Mouse (Mus musculus) cerebellum, adult 8-10 months (tissue): Measurements from ENCODE around the gene Slc38a6.

Experiments used
- DNase-seq: peaks from one replicate; pipeline ENCODE4 v3.0.0; 2022

The Slc38a6 gene

DNA sequence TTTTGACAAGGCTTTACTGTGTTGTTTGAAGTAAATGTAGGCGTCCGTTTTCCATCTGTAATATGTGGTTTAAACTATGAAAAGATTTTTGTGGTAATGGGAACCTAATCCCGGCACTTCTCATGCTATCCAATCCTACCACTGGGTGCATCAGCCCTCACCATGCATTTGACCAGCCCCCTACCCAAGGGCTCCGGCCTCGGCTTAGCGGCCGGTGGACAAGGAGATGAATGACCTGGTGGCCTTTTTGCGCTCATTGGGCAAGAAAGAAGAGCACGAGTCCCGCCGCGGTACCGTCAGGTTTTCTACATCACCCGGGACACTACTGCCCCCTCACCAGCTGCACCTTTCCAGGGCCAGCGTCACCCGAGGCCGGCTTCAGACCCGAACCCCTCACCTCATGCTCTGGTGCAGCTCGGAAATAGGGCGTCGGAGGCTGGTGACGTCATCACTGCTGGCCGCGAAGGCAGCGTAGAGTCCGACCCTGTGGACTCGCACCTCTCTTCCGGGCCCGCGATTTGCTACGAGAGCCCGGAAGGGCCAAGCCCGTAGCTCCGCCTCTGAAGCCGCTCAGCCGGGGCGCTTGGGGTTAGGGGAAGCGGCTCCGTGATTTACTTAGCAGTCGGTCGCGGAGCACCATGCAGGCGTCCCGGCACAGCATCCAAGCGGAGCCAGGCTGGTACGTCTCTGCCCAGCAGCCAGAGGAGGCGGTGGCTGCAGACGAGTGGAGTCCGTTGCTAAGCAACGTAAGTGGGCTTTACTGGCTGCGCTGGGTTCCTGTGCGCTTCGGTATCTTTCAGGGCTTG lies at the start of gene Slc38a6, which contains the start of gene Trmt5:
Gene Slc38a6 (plus strand): TSS at position 493 of the 806 bp plus-strand sequence.
Gene Trmt5 (minus strand): TSS at position 424 of the 806 bp plus-strand sequence.
- peak; percentile 87 for DNase-seq

DNA sequence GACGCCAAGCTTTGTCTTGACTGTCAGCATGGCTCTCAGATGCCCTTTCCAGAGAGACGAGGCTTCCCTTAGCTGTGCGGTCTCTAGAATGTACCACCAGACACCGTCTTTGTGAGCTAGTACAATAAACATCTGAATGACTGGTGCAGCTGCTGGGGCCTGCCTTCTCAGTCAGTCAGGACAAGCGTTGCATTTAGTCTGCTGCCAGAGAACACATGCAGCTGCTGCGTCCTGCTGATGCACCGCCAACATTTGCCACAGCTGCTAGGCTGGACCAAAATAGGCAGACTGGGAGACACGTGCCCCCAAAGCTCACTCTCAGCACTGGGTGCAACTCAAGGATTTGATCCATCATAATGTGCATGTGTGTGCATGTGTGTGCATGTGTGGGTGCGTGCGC lies 44.6 kb upstream of the Slc38a6 start:
- DNase-seq = no peak

DNA sequence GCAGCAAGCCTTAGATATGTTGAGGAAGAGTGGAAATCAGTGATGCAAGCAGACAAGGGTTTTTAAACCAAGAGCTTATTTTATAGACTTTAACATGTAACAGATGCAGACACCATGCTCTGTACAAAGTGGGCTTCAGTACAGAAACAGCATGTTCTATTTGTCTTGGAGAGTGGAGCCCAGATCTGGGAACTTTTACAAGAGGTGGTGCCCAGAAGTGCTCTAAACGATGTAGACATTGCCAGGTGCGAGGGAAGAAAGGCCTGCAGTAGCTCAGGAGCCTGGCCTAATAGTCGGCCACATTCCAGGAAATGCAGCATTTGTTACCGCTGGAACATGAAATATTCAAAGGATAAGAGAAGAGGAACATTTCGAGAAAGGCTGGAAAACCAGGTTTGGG lies 40.9 kb upstream of the Slc38a6 start:
- no peak for DNase-seq

DNA sequence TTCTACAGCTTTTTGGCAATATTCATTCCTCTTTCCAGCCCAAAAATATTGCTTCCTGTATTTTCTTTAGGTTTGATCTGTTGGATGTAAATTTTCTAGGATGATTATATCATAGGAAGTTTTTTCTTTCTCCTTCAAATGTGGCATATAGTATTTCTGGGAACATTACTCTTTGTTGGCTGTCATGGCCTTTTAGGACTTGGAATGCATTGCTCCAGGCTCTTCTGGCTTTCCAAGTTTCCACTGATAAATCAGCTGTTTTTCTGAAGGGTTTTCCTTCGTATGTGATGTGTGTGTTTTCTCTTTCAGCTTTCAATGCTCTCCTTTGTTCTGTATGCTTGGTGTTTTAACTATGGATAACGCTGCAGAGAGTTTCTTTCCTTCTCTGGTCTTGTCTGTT lies 31.6 kb upstream of the Slc38a6 start:
- DNase-seq = no peak

DNA sequence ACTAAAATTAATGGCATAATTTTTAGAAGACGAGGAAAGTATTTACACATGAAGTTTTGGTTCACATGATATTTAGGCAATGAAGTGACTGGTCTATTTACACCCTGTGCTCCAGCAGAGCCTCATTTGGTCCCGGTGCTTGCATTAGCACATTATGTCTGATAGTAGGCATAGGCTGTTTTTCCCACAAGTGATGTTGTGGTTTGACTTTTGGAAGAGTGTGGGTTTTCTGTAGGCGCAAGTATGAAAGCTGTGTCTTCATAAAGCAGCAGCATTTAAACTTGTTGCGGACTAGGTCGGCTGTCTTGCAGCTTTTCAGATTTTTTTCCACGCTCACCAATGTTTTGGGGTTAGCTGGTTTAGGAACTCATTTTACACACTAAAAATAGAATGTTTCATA lies 27.3 kb upstream of the Slc38a6 start:
- DNase-seq = no peak

DNA sequence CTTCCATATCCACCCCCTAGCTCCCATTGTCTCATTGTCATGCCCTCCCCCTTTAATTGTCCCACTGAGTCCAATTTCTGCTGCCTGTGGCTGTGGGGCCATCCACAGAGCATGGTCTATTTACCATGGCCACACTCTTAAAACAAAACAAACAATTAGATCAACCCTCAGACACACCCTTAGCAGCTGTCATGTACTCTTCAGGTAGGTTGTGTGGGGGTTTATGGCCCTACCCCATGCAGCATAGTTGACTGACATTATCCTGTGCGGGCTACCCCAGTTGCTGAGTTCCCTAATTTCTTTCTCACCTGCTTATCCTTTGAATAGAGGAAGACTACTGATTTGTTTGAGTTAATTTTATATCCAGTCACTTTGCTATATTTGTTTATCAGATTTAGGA lies 26.2 kb upstream of the Slc38a6 start:
- DNase-seq = no peak

DNA sequence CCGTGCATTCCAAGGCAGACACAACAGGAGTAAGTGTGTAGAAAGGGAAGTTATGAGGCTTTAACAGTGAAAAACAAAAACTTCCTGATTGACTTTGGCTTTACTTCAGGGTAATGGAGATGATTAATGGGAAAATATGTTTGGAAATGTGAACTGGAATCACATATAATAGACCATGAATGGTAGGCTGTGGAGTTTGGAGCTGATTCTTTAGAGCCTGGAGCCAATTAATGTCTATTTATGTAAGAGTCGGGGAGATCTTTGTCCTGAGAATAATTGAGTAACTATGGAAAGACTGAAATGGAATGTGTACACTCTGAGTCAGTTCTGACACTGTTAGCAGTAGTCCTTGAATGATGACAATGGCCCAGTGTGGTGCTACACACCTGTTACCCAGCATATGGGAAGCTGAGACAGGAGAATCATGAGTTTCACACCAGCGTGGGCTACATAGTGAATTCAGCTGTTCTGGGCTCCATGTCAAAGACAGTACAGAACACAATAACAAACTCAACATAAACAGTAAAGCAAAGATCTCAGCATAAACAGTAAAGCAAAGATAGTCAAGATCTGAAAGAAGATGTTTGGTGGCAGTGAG lies 21.1 kb upstream of the Slc38a6 start:
- DNase-seq = no peak

DNA sequence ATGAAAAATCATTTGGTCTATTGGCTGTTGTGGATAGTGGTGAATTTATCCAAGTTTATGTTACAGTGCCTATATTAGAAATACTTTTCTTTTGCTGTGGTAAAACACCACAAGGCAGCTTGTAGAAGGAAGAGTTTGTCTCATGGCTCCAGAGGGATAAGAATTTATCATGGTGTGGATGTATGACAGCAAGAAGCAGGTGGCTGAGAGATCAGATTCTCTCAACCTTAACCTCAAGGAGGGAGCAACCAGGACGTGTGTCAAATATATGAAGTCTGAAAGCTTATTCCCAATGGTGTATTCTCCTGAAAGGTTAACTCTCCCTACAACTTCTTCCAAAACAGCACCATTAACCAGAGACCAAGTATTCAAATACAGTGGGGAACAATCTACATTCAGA lies 20.0 kb upstream of the Slc38a6 start:
- no peak for DNase-seq

DNA sequence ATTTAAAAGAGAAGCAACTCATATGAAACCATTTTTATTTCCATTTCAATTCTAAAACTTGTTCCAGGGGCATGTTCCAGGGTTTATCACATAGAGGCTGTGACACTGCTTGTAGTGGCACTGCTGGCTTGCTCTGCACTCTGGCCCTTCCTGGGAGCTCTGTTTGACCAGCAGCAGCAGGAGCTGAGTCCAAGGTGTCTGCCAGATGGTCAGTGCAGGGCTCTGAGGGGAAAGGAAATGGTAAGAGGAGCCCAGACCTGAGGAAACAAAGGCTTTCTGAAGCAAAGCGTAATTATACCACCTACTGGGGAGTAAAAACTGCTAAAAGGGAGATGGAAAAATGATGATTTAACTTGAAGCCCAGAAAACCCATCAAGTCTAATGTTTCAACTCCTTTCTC lies 18.1 kb upstream of the Slc38a6 start:
- DNase-seq = peak; percentile 9

DNA sequence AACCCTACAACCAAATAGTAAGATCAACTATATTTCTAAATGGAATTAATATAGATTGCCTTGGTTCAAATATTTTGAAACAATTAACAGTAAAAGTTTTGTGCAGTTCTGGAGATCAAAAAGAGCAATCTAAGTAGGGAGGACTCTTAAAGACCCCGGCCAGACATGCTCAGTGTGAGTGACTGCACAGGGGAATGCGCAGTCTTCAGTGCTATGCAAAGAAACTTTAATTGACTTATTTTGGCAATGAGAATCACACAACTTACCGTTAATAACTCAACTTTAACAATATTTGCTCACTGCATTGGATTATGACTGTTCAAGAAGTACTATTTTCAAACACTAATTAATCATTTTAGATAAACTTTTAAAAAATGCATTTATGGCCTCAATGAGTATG lies 17.0 kb upstream of the Slc38a6 start:
- DNase-seq = no peak

DNA sequence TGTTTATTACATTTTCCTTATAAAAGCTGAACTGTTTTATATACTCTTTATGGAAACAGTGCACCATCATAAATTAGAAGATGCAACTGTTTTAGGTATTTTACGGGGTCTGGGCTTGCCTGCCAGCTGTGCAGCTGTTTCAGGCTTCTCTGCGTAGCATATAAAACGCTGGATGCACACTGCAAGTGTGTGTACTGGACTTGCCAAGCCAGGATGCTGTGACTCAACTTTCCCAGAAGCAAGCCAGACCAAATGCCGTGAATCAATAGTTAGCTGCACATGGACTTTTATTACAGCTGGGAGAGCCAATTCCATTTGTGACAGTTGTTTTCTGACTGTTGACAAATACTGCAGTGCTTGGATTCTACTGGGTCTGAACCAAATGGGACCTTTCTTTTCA lies 16.6 kb upstream of the Slc38a6 start:
- DNase-seq = no peak

DNA sequence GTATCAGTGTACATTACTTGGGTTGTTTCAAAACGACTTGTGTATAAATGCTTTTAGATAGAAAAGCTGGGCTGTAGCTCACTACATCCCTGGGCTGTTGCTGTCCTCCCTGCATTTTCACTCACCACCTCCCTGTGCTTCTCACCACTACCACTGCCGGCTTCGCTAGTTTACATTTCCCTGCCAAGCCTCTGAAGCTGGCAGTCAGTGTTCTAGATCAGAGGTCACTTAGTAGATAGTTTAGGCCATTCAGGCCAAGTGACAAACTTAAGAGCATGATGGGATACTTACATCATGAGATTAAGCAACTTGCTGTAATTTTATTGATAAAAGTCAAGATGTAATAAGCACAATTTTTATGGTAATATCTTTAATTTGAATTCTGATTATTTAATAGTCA lies 11.7 kb upstream of the Slc38a6 start:
- DNase-seq = no peak

DNA sequence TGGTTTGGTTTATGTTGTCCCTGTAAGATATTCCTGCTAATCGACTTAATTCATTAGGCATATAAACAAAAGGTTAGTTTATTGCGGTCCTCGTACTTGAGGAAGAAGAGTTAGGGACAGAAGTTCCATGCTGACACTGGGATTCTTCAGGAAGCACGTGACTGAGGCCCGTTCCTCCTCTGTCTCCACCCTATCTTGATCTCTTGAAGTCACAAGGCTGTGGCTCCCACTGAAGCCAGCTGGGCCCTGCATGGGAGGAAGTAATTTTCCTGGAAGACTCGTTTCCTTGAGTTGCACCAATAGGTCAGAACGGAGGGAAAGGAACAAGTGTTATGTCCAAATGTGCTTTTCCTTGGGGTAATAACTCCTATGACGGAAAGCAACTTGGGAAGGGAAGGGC lies 1.0 kb downstream of the Slc38a6 start:
- DNase-seq = no peak

DNA sequence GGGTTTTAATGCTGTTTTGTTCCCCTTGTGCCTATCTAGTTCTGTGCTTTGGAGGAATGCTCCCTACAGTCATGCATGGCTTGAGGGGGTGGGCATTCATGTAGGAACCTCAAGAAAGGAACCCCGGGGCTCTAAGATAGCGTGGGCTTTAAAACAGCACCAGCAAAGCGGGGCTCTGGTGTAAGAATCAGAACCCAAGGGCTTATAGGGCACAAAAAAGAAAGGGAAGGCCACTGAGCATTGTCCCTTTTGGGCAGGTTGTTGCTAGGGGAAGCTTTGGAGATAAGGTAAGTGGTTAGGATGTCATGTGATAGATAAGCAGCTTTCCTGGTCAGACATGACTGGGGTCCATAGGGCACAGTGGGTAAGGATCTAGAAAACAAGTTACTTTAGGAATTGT lies 2.0 kb downstream of the Slc38a6 start:
- DNase-seq = no peak

DNA sequence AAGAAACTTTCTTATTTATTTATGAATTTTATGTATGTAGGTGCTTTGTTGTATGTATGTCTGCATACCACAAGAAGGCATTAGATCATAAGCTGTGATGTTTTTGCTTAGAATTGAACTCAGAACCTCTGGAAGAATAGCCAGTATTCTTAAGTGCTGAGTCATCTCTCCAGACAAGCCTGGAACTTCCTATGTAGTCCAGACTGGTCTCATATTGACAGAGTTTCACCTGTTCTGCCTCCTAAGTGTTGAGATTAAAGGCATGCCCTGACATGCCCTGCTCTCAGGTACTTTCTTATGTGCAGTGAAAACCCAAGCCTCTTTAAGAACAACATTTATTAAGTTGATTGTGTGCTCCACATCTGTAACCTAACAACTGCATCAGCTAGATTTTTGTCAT lies 8.3 kb downstream of the Slc38a6 start:
- DNase-seq = no peak

DNA sequence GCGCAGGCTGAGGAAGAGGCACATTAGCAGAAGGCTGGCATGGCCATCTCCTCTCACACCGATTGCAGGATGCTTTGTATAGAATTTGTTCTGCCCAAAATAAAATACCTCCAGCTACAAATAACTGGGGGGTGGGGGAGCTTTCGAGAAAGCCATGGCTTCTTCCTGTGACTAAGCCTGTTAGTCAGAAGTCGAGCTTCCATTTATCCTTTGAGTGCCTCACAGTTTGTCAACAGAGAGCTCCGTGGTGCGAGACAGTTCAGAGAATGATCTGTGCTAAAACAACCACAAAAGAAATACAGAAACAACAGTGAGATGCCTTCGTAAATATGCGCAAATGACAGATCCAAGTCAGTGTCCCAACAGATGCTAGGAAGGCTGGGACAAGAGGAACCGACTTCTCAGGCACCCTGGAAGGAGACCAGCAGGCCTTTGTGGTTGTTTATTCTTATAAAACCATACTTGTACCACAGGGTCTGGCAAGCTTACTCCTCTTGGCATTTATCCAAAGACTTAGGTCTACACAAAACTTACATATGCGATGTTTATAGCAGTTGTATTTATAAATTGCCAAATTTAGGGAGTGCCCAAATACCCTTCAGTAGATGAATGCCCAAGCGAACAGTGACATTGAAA lies 9.0 kb downstream of the Slc38a6 start:
- DNase-seq = no peak

DNA sequence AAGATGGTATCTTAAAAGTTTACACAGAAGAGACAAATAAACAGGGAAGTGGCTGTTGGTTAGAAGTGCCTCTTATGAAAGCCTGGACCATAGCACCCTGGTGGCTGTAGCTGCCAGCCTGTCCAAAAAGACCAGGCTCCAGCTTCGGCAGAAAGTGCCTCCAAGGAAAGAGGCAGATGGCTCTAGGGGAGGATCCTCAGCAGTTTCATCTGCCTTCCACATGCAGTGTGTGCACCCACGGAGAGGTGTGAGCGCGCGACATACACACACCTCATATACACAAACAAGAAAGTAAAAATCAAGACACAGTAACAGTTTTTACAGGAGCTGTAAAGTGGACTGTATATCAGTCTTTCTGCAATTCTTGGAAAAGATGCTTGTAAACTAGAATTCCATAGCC lies 12.0 kb downstream of the Slc38a6 start:
- DNase-seq = no peak

DNA sequence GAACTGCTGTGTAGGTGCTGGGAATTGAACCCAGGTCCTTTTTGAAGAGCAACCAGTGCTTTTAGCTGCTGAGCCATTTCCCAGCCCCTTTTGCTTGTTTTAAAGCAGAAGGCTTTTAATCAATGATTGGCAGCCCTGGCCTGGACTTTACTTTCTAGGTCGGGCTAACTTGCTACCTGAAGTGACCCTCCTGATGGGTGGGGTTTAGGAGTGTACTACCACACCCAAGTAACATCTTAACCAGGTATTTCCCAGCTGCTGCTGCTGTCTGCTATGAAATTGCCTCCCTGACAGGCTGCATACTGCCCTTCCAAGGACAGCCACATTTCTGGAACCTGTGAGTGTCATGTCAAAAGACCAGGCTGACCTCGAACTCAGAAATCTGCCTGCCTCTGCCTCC lies 14.0 kb downstream of the Slc38a6 start:
- no peak for DNase-seq

DNA sequence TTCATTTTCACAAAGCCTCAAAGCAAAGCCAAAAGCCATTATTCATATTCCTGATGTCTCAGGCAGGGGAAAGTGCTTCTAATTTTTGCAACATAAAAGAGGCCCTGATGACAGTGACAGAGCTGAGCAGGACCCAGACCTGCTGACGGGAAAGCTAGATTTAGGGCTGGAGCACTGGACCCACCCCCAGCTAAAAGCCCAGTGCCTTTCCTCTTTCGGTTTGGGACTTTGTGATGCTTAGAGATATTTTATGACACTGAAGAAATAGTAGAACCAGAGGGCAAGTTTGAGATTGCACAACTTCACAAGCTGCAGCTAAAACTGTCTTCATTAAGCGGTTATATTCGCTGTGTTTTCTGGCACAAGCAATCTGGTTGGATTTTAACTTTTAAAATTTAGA lies 18.1 kb downstream of the Slc38a6 start:
- DNase-seq = no peak

DNA sequence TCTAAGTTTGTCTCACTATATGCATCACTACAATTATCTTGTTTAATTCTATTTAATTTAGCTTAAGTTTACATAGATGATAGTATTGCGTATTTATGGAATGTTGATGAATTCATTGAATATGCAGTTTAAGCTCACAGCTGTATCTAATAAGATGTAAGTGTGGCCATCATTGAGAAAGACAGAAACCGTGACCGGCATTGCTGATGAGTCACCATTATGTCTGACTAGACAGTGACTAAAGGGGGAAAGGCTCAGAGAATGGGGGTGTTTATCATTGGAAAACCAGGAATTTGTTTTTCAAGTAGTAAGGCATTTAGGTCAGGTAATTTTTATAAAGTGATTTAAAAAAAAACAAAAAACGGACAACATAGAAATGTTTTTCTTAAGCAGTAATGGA lies 21.2 kb downstream of the Slc38a6 start:
- no peak for DNase-seq

DNA sequence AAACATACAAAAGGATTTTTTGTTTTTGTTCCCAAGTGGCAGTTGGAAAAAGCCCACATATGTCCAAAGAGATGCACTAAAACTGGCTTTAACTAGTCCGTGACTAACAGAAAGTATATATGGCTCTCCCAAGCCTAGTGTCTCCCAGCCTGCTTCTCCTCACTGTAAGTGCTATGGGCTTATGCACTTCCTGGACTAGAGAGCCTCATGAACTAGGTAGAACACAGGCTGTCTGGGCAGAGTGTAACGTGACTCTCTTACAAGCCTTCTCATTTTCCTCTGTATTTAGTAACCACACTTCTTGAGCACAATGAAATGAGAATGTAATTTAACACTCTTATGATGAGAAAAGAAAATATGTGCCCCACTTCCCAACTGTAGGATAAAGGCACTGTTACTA lies 22.1 kb downstream of the Slc38a6 start:
- DNase-seq = no peak

DNA sequence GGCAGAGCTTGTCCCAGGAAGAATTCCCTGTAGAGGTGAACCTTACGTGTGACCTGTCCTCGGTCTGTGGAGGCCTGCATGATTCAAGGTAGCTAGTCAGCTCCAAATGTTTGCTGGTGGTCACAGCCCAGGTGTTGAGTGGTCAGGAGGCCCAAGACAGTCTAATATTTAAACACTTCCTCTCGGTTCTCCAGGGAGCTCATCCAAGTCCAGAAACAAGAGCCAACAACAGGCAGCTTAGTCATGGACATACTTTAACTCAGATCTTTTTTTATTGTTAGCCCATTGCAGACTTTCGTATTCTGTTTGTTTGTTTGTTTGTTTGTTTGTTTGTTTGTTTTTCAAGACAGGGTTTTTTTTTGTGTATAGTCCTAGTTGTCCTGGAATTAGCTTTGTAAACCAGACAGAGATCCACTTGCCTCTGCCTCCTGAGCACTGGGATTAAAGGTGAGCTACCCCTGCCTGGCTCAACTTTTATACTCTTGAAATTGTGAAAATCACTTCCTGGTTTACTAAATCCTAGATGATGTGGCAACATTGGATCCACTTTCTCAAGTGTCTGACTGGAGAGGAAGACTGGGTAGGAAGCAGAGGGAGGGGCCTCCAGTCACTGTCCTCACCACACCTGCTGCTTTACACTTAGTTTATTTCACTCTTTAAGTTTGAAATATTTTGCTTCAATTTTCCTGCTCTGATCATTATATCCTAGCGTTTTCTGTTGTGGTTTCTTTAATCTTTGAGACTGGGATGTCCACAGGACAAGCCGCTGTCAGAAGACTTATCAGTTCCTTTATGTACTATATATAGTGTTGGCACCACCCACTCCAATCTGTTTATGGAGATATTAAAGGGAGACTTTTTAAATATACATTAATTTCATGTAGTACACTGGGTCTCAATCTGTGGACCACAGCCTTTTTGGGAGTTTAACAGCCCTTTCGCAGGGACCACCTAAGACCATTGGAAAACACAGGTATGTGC lies 31.4 kb downstream of the Slc38a6 start:
- no peak for DNase-seq

DNA sequence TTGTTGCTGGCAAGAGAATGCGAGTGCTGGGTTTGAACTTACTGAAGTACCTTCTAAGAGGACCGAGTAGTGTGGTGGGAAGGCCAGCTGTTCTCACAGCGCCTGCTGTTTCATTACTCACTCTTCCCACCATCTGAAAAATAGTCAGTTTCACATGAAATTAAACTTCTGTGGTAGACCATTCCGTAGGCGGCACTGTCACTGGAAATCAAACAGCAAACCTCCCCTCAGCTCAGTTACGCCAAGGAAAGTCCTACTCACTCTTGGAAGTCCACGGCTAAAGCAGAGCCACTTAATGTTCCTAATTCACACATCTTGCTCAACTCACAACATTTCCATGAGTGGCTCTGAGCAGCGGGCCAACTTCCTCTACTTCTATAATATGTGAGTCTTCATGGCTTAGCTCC lies 37.6 kb downstream of the Slc38a6 start:
- no peak for DNase-seq
